Mouse (Mus musculus) central nervous system, embryonic 14 days (tissue): ENCODE results near the gene Gm2022. TPM values are rescaled to one million over a fixed set of nuclear protein-coding genes. Genes with fewer than 3 reads are reported as not detected.

Experiments
- polyA plus RNA-seq: library from polyadenylated mRNA; depleted of rRNA; stranded (reverse); fragments of >200 nt; gene quantifications from 2 replicates; pipeline ENCODE4 v1.2.3, GENCODE M21; 2012; rRNA removed

The Gm2022 gene
- not detected in 2 replicates for polyA plus RNA-seq

DNA sequence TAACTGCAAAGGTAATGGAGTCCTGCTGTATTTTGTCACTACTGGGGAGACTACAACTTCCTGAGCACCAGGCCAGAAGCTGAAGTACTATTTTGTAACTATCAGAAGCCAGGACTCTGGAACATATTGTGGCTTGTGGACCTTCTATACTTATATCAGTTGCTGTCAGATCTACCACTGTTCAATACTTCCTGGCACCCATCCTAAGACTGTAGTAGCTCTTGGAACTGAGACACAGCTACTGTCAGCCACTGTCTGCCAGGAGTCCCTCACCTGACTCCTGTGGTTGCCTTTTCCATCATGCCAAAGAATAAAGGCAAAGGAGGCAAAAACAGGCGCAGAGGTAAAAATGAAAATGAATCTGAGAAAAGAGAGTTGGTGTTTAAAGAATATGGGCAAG is at the start of gene Gm2022:
Gene Gm2022, plus strand, starts transcription at position 301 of the 400 bp plus-strand sequence.

DNA sequence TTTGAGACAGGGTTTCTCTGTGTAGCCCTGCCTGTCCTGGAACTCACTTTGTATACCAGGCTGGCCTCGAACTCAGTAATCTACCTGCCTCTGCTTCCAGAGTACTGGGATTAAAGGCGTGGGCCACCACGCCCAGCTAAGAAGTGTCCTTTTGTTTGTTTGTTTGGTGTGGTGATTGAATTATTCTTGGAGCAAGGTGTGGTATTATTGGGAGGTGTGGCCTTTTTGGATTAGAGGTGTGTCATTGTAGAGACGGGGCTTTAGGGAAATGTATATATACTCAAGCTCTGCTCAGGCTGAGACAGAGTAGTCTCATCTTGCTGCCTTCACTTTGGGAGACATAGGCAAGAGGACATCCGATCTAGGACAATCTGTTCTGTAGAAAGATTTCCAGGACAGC is 21.4 kb upstream of the Gm2022 start, which contains the start of gene Gm2016:
Gene Gm2016, plus strand, starts transcription at position 301 of the 400 bp plus-strand sequence.

DNA sequence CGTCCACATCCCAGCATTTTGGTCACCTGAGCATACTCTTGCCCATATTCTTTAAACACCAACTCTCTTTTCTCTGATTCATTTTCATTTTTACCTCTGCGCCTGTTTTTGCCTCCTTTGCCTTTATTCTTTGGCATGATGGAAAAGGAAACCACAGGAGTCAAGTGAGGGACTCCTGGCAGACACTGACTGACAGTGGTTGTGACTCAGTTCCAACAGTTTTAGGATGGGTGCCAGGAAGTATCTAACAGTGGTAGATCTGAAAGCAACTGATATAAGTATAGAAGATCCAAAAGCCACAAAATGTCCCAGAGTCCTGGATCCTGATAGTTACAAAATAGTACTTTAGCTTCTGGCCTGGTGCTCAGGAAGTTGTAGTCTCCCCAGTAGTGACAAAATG is 24.6 kb downstream of the Gm2022 start, which contains the start of gene Gm2035:
Gene Gm2035, minus strand, starts transcription at position 137 of the 400 bp plus-strand sequence.

Other genes with a start within 250 kb of the Gm2022 start
- gene Gm21319, start 119.6 kb upstream of the Gm2022 start, polyA plus RNA-seq = not detected in 2 replicates
- gene Gm21936, start 99.9 kb upstream of the Gm2022 start, polyA plus RNA-seq = not detected in 2 replicates
- not detected in 2 replicates for gene BB287469, start 78.8 kb upstream of the Gm2022 start, polyA plus RNA-seq
- gene Gm2001, start 53.0 kb upstream of the Gm2022 start, polyA plus RNA-seq = not detected in 2 replicates
- not detected in 2 replicates for gene Gm2016, start 21.3 kb upstream of the Gm2022 start, polyA plus RNA-seq
- not detected in 2 replicates for gene Gm2035, start 24.5 kb downstream of the Gm2022 start, polyA plus RNA-seq
- gene Gm2042, start 58.7 kb downstream of the Gm2022 start, polyA plus RNA-seq = not detected in 2 replicates
- gene Gm2075, start 116.5 kb downstream of the Gm2022 start, polyA plus RNA-seq = not detected in 2 replicates
- gene Gm6803, start 123.4 kb downstream of the Gm2022 start, polyA plus RNA-seq = not detected in 2 replicates
- not detected in 2 replicates for gene Gm2056, start 131.6 kb downstream of the Gm2022 start, polyA plus RNA-seq
- gene Gm16368, start 188.3 kb downstream of the Gm2022 start, polyA plus RNA-seq = not detected in 2 replicates